Mouse (Mus musculus) neural tube, embryonic 14.5 days (tissue): Measurements from ENCODE around the gene Rps6kl1. TPM values are rescaled to one million over a fixed set of nuclear protein-coding genes. Genes with fewer than 3 reads are reported as not detected.

ENCODE experiments used
- ATAC-seq: fragments of 200-750 bp; cut with Nextera tagmentation; 2 replicates; pipeline ENCODE4 v1.8.0; 2017; ENCODE audit warnings: low read depth, mild to moderate bottlenecking, moderate TSS enrichment, moderate library complexity
- H3K27ac ChIP-seq: fragments of 300-500 bp; sonication (generic); 2 replicates; pipeline ENCODE4 v1.5.1; 2014; ENCODE audit warnings: low read depth, mild to moderate bottlenecking, control low read depth, low read length, moderate library complexity, mixed read lengths
- H3K27me3 ChIP-seq: fragments of 300-500 bp; sonication (generic); 2 replicates; pipeline ENCODE4 v1.6.1; 2014; ENCODE audit warnings: low read length; ENCODE audit not compliant: control insufficient read depth, insufficient read depth
- H3K36me3 ChIP-seq: fragments of 300-500 bp; sonication (generic); 2 replicates; pipeline ENCODE4 v1.6.1; 2014; ENCODE audit warnings: low read length, mixed read lengths; ENCODE audit not compliant: control insufficient read depth, insufficient read depth
- H3K4me1 ChIP-seq: fragments of 300-500 bp; sonication (generic); 2 replicates; pipeline ENCODE4 v1.6.1; 2014; ENCODE audit warnings: low read length; ENCODE audit not compliant: control insufficient read depth, insufficient read depth
- H3K4me2 ChIP-seq: fragments of 300-500 bp; sonication (generic); 2 replicates; pipeline ENCODE4 v1.6.1; 2014; ENCODE audit warnings: mild to moderate bottlenecking, low read depth, low read length, control low read depth
- H3K4me3 ChIP-seq: fragments of 300-500 bp; sonication (generic); 2 replicates; pipeline ENCODE4 v1.5.1; 2014; ENCODE audit warnings: low read depth, low read length, control low read depth, mixed read lengths
- H3K9ac ChIP-seq: fragments of 300-500 bp; sonication (generic); replicated peaks from 2 replicates; pipeline ENCODE4 v1.6.1; 2014; ENCODE audit warnings: low read depth, mild to moderate bottlenecking, control low read depth, low read length, mixed read lengths
- H3K9me3 ChIP-seq: fragments of 300-500 bp; sonication (generic); 2 replicates; pipeline ENCODE4 v1.6.1; 2016; ENCODE audit warnings: low read length; ENCODE audit not compliant: control insufficient read depth
- WGBS: fragments of 180-500 bp; shearing (Covaris S2); extraction: QIAGEN DNeasy Blood & Tissue Kit; methylation state at CpG from one replicate; pipeline ENCODE4 v1.1.7; 2014; 5-methylcytosine and 5-hydroxymethylcytosine counted together
- polyA plus RNA-seq: library from polyadenylated mRNA; unstranded; fragments of >200 nt; fragmentation: Nextera tagmentation; extraction: Ambion mirVana; gene quantifications from 2 replicates; pipeline ENCODE4 v1.2.1, GENCODE M21; 2014

The Rps6kl1 gene
- 22.1 and 28.3 TPM in 2 replicates for polyA plus RNA-seq

DNA sequence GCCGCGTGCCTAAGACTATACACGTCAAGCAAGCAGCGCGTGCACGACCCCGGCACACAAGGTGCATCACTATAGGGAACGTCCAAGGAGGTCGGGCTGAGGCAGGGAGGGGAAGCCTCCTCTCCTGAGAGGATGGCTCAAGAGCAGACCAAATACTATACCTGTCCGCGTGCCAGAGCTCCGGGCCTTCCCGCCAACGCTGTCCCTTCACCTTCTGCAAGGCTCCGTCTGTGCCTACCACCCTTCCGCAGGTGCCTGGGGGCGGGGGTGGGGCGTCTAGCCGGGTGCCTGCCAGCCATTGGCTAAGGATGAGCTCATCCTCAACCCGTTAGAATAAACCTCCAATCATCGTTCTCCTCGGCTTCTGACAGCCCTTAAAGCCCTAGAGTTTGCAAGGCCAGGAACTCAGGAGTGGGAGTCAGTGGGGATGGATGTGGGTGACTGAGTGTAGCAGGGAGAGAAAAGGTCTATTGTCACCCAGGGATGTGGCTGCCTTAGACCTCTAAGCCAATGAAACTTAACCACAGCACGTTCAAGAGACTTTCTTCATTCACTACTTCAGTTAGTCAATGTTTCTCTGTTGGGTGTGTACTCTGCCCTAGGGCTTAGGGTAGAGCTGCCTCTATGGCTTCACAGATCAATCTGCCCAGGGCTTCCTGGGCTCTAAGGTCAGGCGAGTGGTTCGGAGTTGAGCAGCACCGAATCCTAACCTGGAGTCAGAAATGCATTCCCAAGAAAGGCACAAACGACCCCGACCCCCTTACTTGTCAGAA is at the start of gene Rps6kl1:
Gene Rps6kl1, minus strand, starts transcription at position 263 of the 773 bp plus-strand sequence.
- Histone ChIP-seq H3K4me1 (0 out of 2 replicates have a peak, but pooled peaks cover 2% of the 10 kb centered on the region), H3K4me3 (peak within 1 kb of the TSS; percentile 49), H3K4me2 (peak within 1 kb of the TSS; percentile 59), H3K9me3 (no peaks in the 10 kb centered on the region), H3K27ac (peak within 1 kb of the TSS; percentile 48), H3K36me3 (no peaks in the 10 kb centered on the region), H3K27me3 (no peaks in the 10 kb centered on the region), H3K9ac (peak within 1 kb of the TSS; percentile 77)
- 16% methylated on average over 28 of the region's 28 CpGs for WGBS
- ATAC-seq: peak; percentile 98

DNA sequence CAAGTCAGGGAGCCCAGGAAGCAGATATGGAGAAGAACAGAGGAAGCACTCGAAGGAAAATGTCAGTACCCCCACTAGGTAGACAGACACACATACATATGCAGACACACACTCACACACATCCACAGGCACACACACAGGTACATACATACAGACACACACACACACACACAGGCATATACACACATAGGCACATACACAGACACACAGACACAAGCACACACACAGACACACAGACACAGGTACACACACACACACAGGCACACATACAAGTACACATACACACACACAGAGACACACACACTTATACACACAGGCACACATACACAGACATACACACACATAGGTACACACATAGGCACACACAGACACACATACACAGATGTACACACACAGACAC is 48.9 kb upstream of the Rps6kl1 start:
- ATAC-seq: no peak
- Histone ChIP-seq H3K4me3 (no peak overlapping the region), H3K9me3 (no peaks in the 10 kb centered on the region), H3K27me3 (no peaks in the 10 kb centered on the region), H3K4me1 (0 out of 2 replicates have a peak, but pooled peaks cover 4% of the 10 kb centered on the region), H3K9ac (no peak overlapping the region), H3K4me2 (no peak overlapping the region), H3K36me3 (no peaks in the 10 kb centered on the region), H3K27ac (no peak overlapping the region)
- WGBS: 100% methylated on average over 1 of the region's 1 CpGs

DNA sequence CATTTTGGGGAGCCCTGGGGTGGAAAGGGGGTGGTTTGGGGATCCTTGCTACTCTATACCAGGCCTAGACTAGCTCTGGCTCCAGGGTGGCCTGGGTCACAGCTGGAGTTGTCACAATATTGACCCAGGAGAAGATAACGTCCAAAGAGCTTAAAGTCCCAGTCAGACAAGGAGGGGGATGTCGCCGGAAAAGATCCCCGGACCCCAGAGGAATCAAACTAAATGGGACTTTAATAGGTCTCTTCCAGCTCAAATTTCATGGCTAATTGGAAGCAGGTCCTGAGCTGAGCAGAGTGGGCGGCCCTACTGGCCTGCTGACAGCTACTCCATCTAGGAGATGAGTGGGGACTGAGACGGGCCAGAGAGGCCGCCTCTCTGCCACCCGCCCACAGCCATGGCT is 46.9 kb upstream of the Rps6kl1 start:
- H3K27ac ChIP-seq: no peak overlapping the region
- H3K9me3 ChIP-seq: no peaks in the 10 kb centered on the region
- no peak overlapping the region for H3K9ac ChIP-seq
- no peak overlapping the region for H3K4me3 ChIP-seq
- H3K4me1 ChIP-seq: 0 out of 2 replicates have a peak, but pooled peaks cover 6% of the 10 kb centered on the region
- 38% methylated on average over 8 of the region's 8 CpGs for WGBS
- no peaks in the 10 kb centered on the region for H3K27me3 ChIP-seq
- H3K4me2 ChIP-seq: no peak overlapping the region
- no peaks in the 10 kb centered on the region for H3K36me3 ChIP-seq
- ATAC-seq: no peak

DNA sequence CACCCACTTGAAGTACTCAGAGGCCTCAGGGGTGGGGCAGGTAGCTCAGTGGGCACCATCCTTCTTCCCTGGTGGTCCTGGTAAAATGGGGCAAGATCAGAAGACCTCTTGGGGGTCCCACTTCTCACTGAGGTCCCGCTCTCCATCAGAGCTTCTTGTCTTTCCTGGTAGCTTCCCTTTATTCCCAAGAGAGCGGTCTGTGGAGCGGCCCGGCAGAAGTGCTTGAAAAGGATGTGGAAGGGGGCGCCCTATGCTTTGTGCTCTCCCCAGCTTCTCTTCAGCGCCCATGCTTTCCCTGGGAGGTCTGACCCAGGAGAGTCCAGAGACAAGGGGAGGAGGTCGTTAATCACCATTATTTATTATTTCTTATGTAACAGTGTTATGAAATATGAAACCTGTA is 46.3 kb upstream of the Rps6kl1 start:
- no peak overlapping the region for H3K9ac ChIP-seq
- no peaks in the 10 kb centered on the region for H3K36me3 ChIP-seq
- no peak for ATAC-seq
- no peaks in the 10 kb centered on the region for H3K9me3 ChIP-seq
- 71% methylated on average over 7 of the region's 7 CpGs for WGBS
- H3K4me2 ChIP-seq: no peak overlapping the region
- no peaks in the 10 kb centered on the region for H3K27me3 ChIP-seq
- H3K4me1 ChIP-seq: 0 out of 2 replicates have a peak, but pooled peaks cover 8% of the 10 kb centered on the region
- H3K4me3 ChIP-seq: no peak overlapping the region
- H3K27ac ChIP-seq: no peak overlapping the region

DNA sequence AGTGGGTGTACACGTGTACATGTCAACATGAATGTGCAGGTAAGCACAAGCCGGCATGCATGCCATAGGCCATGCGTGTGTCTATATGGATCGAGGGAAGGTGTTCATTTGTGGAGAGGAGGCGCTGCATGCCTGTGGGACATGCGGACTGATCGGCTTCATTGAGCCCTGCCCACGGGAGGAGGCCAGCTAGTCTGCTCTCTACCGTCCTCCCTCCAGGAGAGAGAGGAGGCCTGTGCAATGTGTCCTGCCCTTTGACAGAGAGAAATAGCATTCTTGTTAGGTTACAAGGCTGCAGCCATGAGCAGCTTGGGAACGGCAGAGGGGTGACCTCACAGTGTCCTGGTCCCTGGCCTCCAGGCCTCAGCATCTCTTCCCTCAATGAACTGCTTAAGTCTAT is 45.1 kb upstream of the Rps6kl1 start:
- H3K4me3 ChIP-seq: no peak overlapping the region
- H3K4me1 ChIP-seq: 0 out of 2 replicates have a peak, but pooled peaks cover 5% of the 10 kb centered on the region
- H3K4me2 ChIP-seq: no peak overlapping the region
- no peaks in the 10 kb centered on the region for H3K27me3 ChIP-seq
- no peak overlapping the region for H3K27ac ChIP-seq
- H3K36me3 ChIP-seq: no peaks in the 10 kb centered on the region
- WGBS: 92% methylated on average over 9 of the region's 10 CpGs
- H3K9me3 ChIP-seq: no peaks in the 10 kb centered on the region
- no peak for ATAC-seq
- H3K9ac ChIP-seq: no peak overlapping the region

DNA sequence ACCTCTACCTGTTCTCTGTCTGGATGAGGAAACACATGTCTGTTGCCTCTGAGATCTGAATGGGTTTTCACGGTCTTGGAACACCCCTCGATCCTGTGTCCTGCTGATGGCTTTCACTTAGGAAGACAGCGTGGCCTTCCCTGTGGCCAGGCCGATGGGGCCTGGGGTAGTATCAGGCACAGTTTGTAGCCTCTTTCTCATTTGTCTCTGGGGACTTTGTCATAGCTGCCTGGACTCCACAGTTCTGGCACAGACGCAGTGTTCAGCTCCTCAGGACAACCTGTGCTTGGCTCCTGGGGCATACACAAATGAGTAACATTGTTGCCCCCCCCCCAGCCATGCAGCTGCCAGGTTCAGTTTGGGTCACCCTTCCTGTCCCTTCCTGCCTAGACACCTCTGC is 44.0 kb upstream of the Rps6kl1 start:
- Histone ChIP-seq H3K27ac (no peak overlapping the region), H3K4me3 (no peak overlapping the region), H3K4me1 (0 out of 2 replicates have a peak, but pooled peaks cover 4% of the 10 kb centered on the region), H3K9me3 (no peaks in the 10 kb centered on the region), H3K4me2 (no peak overlapping the region), H3K9ac (no peak overlapping the region), H3K36me3 (no peaks in the 10 kb centered on the region), H3K27me3 (no peaks in the 10 kb centered on the region)
- ATAC-seq: 0 out of 2 replicates have a peak, but pooled peaks have one; percentile 7
- WGBS: 84% methylated on average over 5 of the region's 5 CpGs

DNA sequence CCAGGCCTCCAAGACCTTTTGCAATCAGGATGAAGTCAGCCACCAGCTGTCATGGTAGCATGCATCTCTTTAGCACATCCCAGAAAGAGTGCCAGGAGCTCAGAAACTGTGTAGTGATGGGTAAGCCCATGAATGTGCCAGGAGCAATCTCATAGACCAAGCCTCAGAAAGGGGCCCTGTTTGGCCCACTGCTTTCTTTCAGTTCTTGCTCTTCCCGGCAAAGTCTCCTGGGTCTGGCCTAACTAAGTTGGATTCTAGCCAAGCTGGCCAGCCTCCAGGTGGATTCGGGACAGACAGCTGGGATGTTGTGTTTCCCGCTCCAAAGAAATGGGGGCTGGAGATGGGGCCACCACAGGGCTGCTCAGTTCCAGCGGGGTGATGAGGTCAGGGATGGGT is 43.6 kb upstream of the Rps6kl1 start:
- no peak overlapping the region for H3K9ac ChIP-seq
- H3K4me1 ChIP-seq: 0 out of 2 replicates have a peak, but pooled peaks cover 4% of the 10 kb centered on the region
- ATAC-seq: peak; percentile 57; the same call in 1 of the 2 replicates
- no peaks in the 10 kb centered on the region for H3K9me3 ChIP-seq
- no peak overlapping the region for H3K4me3 ChIP-seq
- H3K27me3 ChIP-seq: no peaks in the 10 kb centered on the region
- H3K27ac ChIP-seq: no peak overlapping the region
- 51% methylated on average over 4 of the region's 4 CpGs for WGBS
- H3K36me3 ChIP-seq: no peaks in the 10 kb centered on the region
- no peak overlapping the region for H3K4me2 ChIP-seq

DNA sequence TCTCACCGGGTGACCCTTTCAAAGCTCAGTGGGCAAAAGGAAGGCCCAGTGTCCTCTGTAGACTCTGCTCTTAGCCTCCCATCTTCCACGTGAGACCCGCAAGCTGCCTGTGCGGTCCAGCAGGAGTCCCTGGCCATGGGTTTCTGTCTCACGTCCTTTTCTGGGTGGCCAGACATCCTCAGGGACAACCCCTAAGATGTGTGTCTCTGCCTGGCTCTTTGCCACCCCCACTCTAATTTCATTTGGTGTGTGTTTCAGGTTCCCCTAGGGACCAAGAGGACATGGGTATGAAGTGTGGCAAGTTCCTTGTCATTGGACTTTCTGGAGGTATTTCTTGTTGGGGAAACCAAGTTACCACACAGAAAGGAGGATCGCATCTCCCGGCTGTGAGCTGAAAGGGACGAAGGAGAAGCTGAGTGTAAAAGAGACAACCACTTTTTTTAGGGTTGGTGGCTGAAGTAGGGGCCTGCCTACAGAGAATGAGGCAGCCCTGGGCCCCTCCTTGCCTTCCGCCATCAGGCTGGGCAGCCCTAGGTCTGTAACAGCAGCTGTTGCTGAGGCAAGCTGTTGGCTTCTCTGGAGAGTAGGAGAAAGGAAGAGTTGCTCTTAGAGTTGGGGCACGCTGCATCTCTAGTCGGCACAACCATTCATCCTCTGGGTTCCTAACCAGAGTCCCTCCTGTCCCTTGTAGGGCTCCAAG is 43.0 kb upstream of the Rps6kl1 start:
- no peak overlapping the region for H3K4me2 ChIP-seq
- no peak for ATAC-seq
- no peaks in the 10 kb centered on the region for H3K36me3 ChIP-seq
- WGBS: 88% methylated on average over 11 of the region's 11 CpGs
- H3K27ac ChIP-seq: no peak overlapping the region
- H3K9ac ChIP-seq: no peak overlapping the region
- no peaks in the 10 kb centered on the region for H3K9me3 ChIP-seq
- H3K4me1 ChIP-seq: 0 out of 2 replicates have a peak, but pooled peaks cover 4% of the 10 kb centered on the region
- H3K4me3 ChIP-seq: no peak overlapping the region
- H3K27me3 ChIP-seq: no peaks in the 10 kb centered on the region

DNA sequence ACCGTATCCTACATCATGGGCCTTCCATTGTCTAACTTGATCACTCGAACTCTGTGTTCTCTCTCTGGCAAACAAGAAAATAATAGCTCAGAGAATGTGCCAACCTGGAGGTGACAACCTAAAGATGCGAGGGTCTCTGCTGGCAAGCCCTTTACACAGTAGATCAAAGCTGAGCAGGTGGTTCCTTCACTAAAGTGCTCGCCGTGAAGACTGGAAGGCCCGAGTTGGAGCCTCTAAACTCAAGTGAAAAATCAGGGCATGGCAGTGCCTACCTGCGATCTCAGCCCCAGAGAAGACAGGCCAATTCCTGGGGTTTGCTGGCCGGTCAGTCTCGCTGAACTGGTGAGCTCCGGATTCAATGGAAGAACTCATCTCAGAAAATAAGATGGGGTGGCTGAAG is 42.1 kb upstream of the Rps6kl1 start:
- H3K9ac ChIP-seq: no peak overlapping the region
- H3K4me2 ChIP-seq: no peak overlapping the region
- no peak overlapping the region for H3K4me3 ChIP-seq
- no peaks in the 10 kb centered on the region for H3K36me3 ChIP-seq
- H3K27me3 ChIP-seq: no peaks in the 10 kb centered on the region
- no peak overlapping the region for H3K27ac ChIP-seq
- WGBS: 82% methylated on average over 10 of the region's 10 CpGs
- no peak for ATAC-seq
- H3K4me1 ChIP-seq: 0 out of 2 replicates have a peak, but pooled peaks cover 4% of the 10 kb centered on the region
- no peaks in the 10 kb centered on the region for H3K9me3 ChIP-seq
